Mouse (Mus musculus): Measurements from ENCODE around the gene Nr1i2.
A peak's percentile ranks its signal among the peaks of the same experiment; 100 is the strongest.
"Not testable (repeated sequence)": the region's sequence is repeated elsewhere in the genome, so short reads cannot be mapped to it uniquely, and the experiment has no call there.

The Nr1i2 gene

DNA sequence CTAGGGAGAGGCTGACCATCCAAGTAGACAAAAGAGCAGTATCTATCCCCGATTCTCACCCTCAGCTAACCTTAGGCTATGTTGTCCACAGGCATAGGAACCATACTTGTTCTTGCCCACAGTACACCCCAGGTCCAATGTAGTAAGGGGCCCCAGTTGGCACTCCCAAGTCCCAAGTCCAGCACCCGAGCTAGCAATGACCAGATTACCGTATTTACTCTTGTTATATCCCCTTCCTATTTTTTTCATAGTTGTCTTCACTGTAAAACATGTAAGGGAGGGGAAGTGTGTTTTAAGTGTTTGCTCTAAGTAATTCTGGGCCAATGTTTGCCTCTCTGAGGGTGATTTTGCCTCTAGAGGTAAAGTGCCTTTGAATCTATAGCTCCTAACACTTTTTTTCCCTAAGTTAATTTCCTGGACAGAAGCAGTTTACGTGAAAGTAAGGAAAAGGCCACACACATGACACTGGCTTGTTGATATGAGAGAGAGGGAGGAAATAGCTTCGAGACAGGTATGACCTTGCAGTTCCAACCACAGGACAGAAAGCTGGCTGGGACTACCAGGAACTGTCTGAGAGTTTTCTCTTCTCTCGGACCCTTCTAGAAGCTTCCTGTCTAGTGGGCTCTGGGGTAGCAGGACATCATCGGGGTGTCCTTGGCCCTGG is at the start of gene Nr1i2:
TSS of gene Nr1i2 (minus strand) at position 140 of the 664 bp plus-strand sequence.
- no peak for DNase-seq (ENCODE audit: low spot score)

DNA sequence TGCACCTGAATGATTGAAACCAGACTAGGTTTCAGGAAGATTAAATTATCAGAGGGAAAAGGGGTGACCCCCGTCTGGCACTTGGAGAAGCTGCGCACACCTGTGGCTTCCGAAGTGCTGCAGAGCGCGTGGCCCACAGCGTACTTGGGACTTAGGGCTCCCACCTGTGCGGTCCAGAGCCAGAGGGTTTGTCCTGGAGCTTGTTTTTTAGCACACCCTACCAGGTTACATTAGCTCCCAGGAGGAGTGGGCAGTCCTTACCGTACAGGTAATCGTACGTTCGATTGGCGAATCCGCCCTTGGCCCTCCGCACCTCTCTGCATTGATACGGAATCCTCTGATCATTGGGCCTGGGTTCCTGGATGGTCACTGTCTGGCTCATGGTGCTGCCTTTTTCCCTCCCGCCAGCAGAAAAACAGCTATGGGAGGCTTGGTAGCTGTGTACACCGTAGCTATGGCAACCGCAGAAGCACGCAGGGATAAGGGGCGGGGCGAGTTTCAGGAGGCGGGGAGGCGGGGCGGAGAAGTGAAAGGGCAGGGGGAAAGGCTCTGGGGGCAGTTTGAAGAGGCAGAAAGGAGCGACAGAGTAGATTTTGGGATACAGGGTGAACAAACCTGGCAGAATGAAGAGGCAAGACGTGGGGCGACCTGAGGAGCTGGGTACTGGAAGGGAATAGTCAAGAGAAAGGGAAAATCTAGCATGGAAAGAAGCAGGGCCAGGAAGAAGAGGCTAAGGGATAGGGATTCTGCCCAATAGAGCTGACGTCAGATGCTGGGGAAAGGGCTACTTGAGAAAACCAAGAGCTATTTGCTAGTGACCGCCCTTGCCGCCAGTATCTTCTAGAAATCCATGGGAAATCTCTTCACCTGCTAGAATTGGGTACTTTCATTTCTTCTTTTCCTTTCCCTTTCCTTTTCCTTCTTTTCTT is 47.0 kb upstream of the Nr1i2 start, which contains the start of gene Maats1:
TSS of gene Maats1 (minus strand) at position 748 of the 929 bp plus-strand sequence.
- DNase-seq (ENCODE audit: low spot score): peak; percentile 58

DNA sequence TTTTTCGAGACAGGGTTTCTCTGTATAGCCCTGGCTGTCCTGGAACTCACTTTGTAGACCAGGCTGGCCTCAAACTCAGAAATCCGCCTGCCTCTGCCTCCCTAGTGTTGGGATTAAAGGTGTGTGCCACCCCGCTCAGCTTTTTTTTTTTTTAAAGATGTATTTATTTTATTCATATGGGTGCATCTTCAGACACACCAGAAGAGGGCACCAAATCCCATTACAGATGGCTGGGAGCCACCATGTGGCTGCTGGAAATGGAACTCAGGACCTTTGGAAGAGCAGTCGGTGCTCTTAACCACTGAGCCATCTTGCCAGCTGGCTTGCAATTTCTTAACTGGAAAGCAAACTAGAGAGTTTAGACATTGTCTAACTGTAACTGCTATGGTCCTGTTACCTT is 43.5 kb upstream of the Nr1i2 start:
- DNase-seq (ENCODE audit: low spot score): not testable (repeated sequence)

DNA sequence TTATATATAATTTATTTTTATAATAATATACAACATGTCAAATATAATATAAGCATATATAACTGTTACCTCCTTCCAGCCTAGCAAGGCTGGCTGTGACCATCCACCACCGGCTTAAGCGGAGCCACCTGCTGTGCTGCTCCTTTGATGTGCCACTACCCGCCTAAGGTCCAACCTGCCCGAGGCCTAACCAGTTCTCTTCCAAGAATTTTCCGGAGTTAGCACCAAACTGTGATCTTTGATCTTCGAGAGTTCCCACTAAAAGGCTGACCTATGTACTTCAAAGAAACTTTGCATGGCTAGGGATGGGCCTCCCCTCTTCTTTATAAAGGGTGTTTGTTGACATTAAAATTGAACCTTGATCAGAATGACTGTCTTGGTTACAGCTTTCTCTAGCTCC is 39.8 kb upstream of the Nr1i2 start:
- DNase-seq (ENCODE audit: low spot score): no peak

DNA sequence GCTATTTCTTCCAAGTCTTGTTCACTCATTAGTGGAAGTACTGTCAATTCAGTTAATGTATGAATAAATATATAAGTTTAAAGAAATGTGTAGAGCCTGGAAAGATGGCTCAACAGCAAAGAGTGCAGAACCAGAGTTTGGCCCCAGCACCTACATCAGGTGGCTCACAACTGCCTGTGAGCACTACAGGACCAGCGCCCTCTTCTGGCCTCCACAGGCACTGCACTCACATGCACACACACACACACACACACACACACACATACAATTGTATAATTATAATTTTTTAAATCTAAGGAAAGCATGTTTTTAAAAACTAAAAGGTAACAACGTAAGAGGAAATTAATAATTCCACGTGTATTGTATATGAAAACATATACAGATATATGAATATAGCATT is 34.7 kb upstream of the Nr1i2 start:
- no peak for DNase-seq (ENCODE audit: low spot score)

DNA sequence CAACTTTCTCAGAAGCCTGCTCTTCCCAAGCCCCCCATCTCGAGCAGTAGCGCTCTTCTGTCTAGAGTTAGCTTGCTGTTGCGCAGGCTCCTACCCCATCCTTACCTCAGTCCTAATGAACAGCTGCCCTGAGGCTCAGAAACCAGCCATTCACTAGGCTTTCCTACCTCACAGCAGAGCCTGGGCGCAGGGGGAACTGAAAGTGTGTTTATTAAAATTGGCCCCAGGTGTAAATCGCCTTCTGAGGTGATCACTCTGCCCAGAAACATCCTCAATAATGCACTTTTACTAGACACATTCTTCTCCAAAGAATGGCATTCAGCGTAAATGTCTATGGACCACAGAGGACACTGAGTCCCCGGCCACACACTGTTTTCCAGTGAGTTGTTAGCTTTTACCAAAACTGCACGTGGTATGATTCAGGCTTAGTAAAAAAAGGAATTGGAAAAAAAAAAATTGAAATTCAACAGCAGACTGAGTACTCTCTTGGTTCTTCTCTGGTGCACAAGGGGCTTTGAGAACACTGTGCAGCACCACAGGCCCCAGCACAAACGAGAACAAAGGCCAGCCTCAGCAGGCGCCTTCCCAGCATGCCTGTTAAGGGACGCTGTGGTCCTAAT is 32.3 kb upstream of the Nr1i2 start:
- no peak for DNase-seq (ENCODE audit: low spot score)

DNA sequence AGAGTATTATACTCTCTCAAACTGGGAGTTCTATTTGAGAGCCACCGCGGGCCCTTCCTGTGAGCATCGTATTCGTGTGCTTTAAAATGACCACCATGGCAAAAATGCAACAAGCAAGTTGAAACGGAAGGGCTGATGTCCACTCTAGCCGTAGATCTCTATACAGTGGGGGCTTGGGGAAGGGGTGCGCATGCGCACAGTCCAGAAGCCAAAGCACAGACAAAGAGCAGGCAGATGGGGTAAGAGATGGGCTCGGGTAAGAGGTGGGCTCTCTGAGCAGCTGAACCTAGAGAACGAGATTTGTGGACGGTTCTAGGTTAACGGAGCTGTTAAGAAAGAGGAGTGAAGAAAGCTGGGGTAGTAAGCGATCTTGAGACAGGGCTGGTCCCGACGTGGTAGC is 29.7 kb upstream of the Nr1i2 start:
- no peak for DNase-seq (ENCODE audit: low spot score)

DNA sequence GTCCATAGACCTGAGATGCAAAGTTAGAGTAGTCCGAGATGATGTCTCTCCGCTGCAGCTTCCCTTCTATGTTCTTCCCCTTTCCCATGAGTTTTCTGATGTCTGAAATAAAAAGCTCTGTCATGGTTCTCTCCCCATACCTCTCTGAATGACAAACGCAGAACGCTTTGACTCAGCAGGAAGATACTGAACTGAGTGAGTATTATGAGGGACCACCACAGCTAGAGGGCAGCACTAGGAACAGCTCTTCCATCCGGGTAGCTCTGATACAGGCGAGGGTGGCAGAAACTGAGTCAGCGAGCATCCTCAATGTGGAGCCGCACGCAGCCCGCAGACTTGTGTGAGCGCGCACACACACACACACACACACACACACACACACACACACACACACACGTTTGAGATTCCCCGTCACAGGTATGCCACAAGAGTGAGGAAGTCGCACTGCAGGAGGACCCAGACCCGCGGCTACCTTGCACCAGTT is 26.9 kb upstream of the Nr1i2 start:
- DNase-seq (ENCODE audit: low spot score): peak; percentile 42

DNA sequence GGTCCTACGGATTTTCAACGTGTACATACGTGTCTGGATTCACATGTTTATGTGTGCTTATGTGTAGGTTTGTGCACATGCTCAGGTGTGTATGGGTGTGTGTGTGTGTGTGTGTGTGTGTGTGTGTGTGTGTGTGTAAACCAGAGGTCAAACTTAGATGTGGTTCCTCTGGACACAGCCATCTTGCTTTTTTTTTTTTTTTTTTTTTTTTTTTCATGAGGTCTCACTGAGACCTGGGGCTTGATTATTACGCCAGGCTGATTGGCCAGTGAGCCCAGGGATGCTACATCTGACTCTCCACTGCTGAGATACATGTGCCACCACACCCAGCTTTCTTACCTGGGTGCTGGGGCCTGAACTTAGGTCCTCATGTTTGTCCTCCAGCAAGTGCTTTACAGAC is 24.5 kb upstream of the Nr1i2 start:
- DNase-seq (ENCODE audit: low spot score): no peak

DNA sequence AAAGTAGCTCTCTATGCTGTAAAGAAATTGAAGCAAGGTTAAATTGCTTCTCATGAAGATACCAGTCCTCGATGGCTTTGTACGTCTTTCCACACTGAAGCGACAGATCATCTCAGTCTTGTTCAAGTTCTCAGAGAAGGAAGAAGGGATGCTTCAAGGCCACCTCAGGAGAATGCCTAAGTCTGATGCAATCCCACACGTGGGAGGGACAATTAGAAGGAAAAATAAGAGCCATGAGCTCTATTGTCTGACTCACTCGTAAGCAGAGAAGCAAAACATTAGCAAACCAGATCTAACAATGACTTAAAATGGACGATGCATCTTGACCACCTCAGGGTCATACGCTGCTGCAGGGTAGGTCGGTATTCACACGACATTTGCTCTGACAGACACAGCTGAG is 23.9 kb upstream of the Nr1i2 start:
- no peak for DNase-seq (ENCODE audit: low spot score)

DNA sequence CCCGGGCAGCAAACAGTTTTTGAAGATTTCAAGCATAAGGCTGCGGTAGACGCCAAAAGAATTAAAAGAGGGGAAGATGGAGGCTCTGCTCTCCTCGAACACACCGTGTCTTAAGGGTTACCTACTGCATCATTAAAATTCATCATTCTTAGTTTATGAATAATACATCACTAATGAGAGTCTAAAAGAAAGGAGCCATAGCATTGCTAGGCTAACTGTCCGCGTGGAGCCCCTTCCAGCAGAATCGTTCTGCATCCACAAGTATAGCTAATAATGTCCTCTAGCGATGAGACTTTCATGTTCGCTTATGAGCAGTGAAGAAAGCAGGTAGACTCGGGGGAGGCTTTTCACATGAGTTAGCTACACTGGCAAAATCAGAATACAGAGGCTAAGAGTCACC is 13.6 kb upstream of the Nr1i2 start:
- DNase-seq (ENCODE audit: low spot score): no peak

DNA sequence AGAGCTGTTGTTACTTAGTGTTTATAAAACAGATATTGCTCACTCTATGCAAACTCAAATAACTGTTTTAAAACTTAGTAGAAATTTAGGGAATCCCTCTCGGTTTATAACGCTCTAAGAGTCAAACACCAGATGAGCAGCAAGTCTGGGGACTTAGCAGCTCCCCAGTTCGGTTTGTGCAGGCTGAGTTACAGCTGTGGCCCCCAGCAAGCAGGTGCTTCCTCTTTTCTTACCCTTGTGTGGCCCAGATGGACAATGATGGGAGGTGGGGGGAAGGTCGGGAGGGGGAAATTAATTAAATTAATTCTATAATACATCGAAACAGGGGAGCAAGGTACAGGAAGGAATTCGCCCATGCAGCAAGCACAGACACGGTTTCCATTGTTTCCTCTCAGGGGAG is 13.0 kb upstream of the Nr1i2 start:
- DNase-seq (ENCODE audit: low spot score): no peak

DNA sequence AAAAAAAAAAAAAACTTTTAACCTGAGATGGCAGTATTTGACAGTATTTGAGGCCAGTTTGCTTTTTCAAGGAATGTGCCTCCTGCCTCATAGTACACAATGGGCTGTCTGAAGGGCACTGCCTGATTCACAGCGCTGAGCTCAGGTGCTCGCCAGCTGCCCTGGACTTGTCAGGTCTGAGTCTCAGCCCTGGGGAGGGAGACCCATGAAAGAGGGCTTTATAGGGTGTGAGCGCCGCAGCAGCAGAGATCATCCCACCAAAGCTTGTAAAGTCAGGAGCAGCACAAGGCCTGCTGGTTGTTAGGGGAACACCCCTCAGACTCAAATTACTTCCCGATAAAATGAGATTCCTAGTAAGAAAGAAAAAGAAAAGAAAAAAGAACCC is 12.6 kb upstream of the Nr1i2 start:
- no peak for DNase-seq (ENCODE audit: low spot score)

DNA sequence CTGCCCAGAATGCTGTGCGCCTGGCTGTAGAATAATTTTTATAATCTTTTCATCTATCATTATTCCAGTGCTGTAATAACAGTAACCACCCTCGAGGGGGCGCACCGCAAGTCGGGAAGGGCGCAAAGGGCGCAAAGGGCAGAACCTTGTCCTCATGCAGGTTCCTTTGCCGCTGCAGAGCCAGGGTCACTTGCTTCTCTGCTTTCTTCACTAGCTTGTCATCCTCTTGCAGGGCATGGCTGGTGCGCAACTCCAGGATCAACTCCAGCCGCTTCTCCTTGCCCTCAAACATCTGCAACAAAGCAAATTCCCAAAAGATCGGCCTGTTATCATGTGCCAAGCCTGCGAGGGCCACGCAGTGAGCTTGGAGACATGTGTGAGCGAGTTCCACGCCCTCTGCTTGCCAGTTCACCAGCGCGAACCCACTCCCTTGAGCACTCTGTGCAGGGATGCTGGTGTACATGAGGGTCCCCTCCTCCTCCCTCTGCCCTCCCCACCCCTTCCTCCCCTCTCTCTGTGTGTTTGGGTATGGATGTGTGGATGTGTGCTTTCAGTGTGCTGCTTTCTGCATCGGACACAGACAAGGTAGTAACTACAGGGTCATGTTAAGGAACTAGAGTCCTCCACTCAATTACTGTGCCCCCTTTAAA is 12.1 kb upstream of the Nr1i2 start:
- peak; percentile 17 for DNase-seq (ENCODE audit: low spot score)

DNA sequence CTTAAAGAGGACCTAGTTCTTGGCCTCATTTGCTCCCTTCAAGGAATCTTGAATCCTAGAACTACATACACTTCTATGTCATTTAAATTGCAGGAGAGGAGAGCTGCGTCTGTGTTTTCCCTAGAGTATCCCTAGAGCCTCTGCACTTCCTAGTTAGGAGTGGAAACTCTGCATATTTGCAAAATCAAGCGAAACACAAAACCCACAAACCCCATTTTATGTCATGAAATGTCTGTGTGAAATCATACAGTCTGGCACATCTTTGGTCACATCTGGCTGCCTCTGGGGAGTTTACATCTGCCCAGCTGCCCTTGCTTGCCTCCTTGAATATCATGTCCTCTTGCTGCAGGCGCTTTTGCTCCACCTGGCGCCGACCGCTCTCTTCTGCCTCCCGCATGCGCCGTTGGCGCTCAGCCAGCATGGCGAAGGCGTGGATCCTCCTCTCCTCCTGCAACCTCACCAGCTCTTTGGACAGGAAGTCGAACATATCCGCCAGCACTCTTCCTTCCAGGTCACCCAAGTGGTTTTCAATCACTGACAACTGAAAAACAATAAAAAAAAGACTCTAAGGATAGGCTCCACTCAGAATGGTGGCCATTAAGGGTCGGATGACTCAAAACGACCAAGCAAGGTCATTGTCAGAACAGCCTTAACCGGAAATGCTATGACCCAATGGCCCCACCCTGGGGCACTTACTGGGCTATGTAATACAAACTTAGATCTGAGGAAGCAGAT is 10.0 kb upstream of the Nr1i2 start:
- no peak for DNase-seq (ENCODE audit: low spot score)

DNA sequence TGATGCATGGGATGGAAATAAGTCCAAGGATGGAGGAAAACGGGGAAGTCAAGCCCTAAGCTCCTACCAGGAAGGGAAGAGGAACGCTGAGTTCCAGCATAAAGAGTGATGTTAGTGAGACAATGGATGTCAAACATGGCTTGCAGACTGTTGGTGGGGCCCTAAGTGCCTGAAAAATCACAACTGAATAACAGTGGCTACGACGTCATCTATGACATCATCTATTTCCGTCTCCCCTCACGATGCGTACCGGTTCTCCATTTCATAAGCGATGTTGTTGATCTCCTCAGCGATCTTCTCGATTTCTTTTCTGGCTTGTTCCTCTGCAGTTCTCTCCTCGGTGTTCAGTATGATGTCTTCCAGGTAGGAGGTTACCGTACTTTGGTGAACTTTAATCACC is 7.7 kb upstream of the Nr1i2 start:
- DNase-seq (ENCODE audit: low spot score): no peak

DNA sequence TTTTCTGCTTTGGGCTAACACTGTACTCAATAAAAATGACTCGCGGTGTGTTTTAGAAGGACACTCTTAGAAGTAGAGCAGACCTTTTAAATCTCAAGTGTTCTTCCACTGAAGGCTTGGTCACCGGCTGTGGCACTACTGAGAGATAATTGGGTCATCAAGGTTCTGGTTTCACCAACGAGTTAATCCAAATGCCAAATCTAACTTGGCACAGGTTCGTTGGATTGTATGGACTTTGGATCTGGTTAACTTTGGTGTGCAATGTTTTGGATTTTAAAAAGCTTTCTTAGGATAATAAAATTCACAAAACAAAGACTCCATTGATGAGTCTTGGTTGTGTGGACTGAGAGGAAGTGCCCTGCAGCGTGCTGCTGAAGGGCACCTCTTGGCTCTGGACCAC is 3.8 kb upstream of the Nr1i2 start:
- no peak for DNase-seq (ENCODE audit: low spot score)

DNA sequence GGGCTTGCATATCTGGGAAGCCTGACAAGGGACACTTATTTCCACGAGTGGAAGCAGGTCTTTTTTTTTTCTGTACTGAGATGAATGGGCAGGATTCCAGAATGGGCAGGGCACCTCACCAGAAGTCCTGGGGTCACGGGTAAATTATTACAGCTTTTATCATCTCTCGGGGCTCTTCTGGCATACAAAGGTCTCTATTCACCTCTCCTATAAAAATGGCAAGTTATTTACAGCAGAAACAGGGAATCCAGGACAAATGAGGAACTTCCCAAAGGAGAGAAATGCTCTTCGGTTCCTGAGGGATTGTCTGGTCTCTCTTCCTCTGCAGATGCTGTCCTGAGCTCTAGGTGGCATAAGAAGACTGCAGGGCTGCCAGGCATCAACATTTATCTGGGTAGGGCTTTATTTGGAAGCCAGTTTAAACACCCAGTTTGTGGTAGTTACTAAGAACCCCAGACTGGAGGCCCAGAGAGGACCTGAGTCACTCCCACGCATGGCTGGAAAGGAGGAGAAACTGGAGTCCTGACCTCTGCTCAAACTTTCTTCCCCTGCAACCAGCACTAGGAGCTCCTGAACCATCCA is 816 bp upstream of the Nr1i2 start:
- DNase-seq (ENCODE audit: low spot score): no peak

DNA sequence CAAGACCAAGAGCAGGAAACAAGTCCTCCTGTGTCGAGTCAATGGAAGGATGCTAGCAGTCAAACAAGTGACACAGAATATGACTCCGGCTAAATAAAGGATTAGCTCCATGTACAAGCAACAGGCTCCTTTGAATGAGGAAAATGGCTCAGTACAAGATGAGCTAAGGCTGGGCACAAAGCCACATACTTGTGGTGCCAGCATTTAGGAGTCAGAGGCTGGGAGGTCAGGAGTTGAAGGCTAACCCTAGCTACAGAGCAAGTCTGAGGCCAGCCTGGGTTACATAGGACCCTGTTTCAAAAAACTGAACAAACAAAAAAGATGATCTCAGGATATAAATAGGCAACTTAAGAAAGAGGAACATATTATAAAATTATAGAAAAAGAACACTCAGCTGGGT is 4.5 kb downstream of the Nr1i2 start:
- DNase-seq (ENCODE audit: low spot score): no peak

DNA sequence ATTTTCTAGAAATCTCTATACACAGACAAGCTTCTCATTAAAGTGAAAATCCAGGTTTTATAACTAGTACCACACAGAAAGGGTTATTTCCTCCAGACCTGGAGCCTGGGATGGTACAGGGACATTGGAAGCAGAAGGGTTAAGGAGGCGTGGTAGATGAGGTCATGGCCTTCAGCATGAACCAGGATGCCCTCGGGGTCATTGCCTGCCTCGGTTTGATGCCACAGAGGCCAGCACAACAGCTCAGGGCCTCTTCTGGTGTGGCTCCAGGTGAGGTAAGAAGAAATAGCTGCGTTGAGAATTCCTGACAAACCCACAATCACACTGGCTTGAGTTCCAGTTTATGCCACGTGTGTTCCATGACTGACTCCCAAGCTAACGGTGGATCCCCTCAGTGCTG is 5.8 kb downstream of the Nr1i2 start:
- no peak for DNase-seq (ENCODE audit: low spot score)

DNA sequence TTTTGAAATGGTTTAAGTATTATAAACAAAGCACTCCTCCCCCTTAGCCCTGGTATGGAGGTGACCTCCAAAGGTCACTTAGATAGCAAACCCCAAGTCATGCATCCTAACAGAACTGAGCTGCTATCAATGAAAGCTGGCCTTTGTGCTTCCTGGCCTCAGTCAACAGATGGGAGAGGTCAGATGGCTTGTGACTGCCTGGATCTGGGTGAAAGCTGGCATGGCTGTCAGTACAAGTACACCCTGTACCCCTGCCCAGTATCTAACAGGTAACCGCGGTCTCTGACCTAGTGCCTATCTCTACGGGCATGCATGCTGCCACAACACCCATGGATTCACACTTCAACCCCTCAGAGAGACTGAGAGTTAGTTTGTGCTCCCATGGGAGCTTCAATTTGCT is 6.9 kb downstream of the Nr1i2 start:
- DNase-seq (ENCODE audit: low spot score): no peak
